Mouse (Mus musculus) lung, embryonic 14.5 days (tissue): ENCODE results near the gene Vps18. TPM values are rescaled to one million over a fixed set of nuclear protein-coding genes. Genes with fewer than 3 reads are reported as not detected.

ENCODE experiments used
- ATAC-seq: fragments of 200-750 bp; cut with Nextera tagmentation; 2 replicates; pipeline ENCODE4 v1.8.0; 2017; ENCODE audit warnings: mild to moderate bottlenecking, moderate TSS enrichment, moderate library complexity; ENCODE audit not compliant: insufficient read depth
- DNase-seq: peaks from one replicate; pipeline ENCODE4 v3.0.0-alpha.2; 2015
- H3K27ac ChIP-seq: fragments of 300-500 bp; sonication (generic); 2 replicates; pipeline ENCODE4 v1.5.1; 2014; ENCODE audit warnings: low read depth, mild to moderate bottlenecking, moderate library complexity
- H3K27me3 ChIP-seq: fragments of 300-500 bp; sonication (generic); 2 replicates; pipeline ENCODE4 v1.6.1; 2014; ENCODE audit warnings: low read length, control low read depth; ENCODE audit not compliant: insufficient read depth
- H3K36me3 ChIP-seq: fragments of 300-500 bp; sonication (generic); 2 replicates; pipeline ENCODE4 v1.6.1; 2014; ENCODE audit warnings: control low read depth; ENCODE audit not compliant: insufficient read depth
- H3K4me1 ChIP-seq: fragments of 300-500 bp; sonication (generic); 2 replicates; pipeline ENCODE4 v1.6.1; 2014; ENCODE audit warnings: antibody characterized with exemption, control low read depth; ENCODE audit not compliant: insufficient read depth
- H3K4me2 ChIP-seq: fragments of 300-500 bp; sonication (generic); 2 replicates; pipeline ENCODE4 v1.6.1; 2014; ENCODE audit warnings: mild to moderate bottlenecking
- H3K4me3 ChIP-seq: fragments of 300-500 bp; sonication (generic); 2 replicates; pipeline ENCODE4 v1.5.1; 2014; ENCODE audit warnings: low read depth, low read length
- H3K9ac ChIP-seq: fragments of 300-500 bp; sonication (generic); 2 replicates; pipeline ENCODE4 v1.6.1; 2014
- H3K9me3 ChIP-seq: fragments of 300-500 bp; sonication (generic); 2 replicates; pipeline ENCODE4 v1.6.1; 2016; ENCODE audit warnings: low read depth, low read length, control low read depth
- CTCF ChIP-seq: IDR thresholded peaks from 2 replicates; pipeline ENCODE4 v1.5.1; 2016; ENCODE audit warnings: antibody characterized with exemption, low read depth
- WGBS: fragments of 180-500 bp; shearing (Covaris S2); extraction: QIAGEN DNeasy Blood & Tissue Kit; methylation state at CpG from one replicate; pipeline ENCODE4 v1.1.7; 2014; 5-methylcytosine and 5-hydroxymethylcytosine counted together
- polyA plus RNA-seq: library from polyadenylated mRNA; unstranded; fragments of >200 nt; fragmentation: Nextera tagmentation; extraction: Ambion mirVana; gene quantifications from 2 replicates; pipeline ENCODE4 v1.2.1, GENCODE M21; 2014

Vps18 gene
- 15.9 and 17.5 TPM in 2 replicates for polyA plus RNA-seq

GRCm38 (mm10) chr2:119288270-119288882, at the start of gene Vps18:
Gene Vps18 (plus strand): TSS chr2:119288740.
- no peaks in the 10 kb centered on the region for H3K9me3 ChIP-seq
- H3K9ac ChIP-seq, result peak within 1 kb of the TSS; percentile 80
- peak; percentile 94 for ATAC-seq
- WGBS, result under 1% methylated on average over 31 of the region's 31 CpGs
- peak within 1 kb of the TSS; percentile 73 for H3K4me2 ChIP-seq
- H3K4me1 ChIP-seq, result 0 out of 2 replicates have a peak, but pooled peaks cover 9% of the 10 kb centered on the region
- H3K27me3 ChIP-seq, result no peaks in the 10 kb centered on the region
- peaks cover 28% of the 10 kb centered on the region for H3K36me3 ChIP-seq
- H3K4me3 ChIP-seq, result peak within 1 kb of the TSS; percentile 78
- DNase-seq, result peak; percentile 99
- peak within 1 kb of the TSS; percentile 50; the same call in 1 of the 2 replicates for H3K27ac ChIP-seq
- peak; percentile 100 for TF ChIP-seq CTCF

DNA sequence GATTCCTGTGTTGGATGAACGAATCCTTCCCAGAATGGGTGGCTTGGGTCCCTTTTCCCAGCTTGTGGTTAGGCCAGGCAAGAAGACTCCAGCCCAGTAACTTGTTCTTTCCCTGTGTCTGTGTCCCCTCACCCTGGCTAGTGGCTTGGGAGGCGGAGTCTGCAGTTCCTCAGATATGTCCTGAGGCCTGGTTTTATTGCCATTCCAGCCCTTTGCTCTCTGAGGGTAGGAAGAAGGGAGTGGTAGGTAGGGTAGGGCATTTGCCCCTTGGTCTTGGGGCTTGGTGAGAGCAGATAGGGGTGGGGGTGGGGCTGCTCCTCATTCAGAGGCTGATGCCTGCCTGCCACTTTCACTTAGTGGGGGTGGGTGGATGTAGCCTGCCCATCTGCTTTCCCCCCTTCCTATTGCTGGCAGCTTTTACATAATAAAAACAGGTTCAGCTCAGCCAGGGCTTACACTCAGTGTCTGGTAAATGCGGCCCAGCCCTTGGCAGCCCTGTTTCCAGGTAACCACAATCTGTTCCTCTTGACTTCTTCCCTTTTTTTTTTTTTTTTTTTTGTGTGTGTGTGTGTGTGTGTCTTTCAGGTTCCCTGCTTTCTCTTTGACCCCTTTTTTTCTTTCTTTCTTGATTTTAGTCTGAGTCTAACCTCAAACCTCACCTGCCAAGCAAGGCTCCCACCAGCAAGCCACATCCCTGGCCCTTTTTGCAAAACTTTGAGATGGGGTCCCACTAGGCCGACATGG, 48.3 kb upstream of the Vps18 start:
- ATAC-seq (no peak), DNase-seq (no peak)
- Histone ChIP-seq H3K4me3 (no peak overlapping the region), H3K9ac (no peak overlapping the region), H3K4me1 (no peaks in the 10 kb centered on the region), H3K27ac (no peak overlapping the region), H3K4me2 (no peak overlapping the region), H3K9me3 (no peaks in the 10 kb centered on the region), H3K36me3 (no peaks in the 10 kb centered on the region), H3K27me3 (peaks cover 36% of the 10 kb centered on the region)
- 70% methylated on average over 4 of the region's 4 CpGs for WGBS
- no peak for TF ChIP-seq CTCF

DNA sequence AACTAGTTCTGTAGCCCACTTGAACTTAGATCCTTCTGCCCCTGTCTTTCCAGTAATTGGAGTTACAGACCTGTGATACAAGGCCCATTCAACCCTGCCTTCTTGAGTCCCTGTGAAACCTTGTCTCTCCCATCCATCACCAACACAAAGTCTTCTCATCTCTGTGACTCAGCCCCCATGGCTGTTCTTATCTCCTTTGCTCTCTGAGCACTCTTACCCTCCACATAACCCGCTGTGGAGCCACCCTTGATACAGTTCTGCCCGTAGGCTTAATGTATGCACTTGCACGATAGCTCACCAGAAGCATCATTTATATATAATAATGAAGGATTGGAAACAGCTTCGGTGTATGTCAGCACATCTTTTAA, 47.7 kb upstream of the Vps18 start:
- no peak overlapping the region for H3K9ac ChIP-seq
- no peak overlapping the region for H3K27ac ChIP-seq
- peaks cover 32% of the 10 kb centered on the region for H3K27me3 ChIP-seq
- DNase-seq (no peak), ATAC-seq (no peak)
- H3K4me2 ChIP-seq, result no peak overlapping the region
- TF ChIP-seq CTCF, result no peak
- no peaks in the 10 kb centered on the region for H3K9me3 ChIP-seq
- no peak overlapping the region for H3K4me3 ChIP-seq
- no peaks in the 10 kb centered on the region for H3K36me3 ChIP-seq
- no peaks in the 10 kb centered on the region for H3K4me1 ChIP-seq
- WGBS, result 80% methylated on average over 4 of the region's 4 CpGs

DNA sequence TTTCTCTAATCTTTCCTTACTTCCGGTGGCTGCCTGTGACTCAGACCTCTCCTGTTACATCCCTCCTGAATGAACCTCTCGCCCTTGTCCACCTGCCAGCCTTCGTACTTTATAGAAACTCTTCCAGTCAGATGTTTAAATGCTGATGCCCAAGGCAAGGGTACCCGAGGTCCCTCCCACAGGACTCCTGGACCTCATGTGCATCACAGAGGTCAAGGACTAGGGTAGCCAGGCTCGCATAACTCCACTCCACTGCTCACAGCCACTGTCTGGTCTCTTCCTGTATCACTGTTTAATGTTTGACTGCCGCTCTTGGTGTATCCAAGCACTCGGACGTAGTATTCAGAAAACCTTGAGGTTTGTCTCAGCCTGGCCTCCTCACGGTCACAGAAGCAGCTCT, 46.0 kb upstream of the Vps18 start:
- H3K27me3 ChIP-seq, result peaks cover 15% of the 10 kb centered on the region
- H3K4me1 ChIP-seq, result no peaks in the 10 kb centered on the region
- ATAC-seq (no peak), DNase-seq (no peak)
- H3K4me3 ChIP-seq, result no peak overlapping the region
- H3K36me3 ChIP-seq, result no peaks in the 10 kb centered on the region
- no peak for TF ChIP-seq CTCF
- no peak overlapping the region for H3K9ac ChIP-seq
- no peaks in the 10 kb centered on the region for H3K9me3 ChIP-seq
- 64% methylated on average over 9 of the region's 9 CpGs for WGBS
- no peak overlapping the region for H3K27ac ChIP-seq
- no peak overlapping the region for H3K4me2 ChIP-seq

- TF ChIP-seq CTCF, result no peak
- no peaks in the 10 kb centered on the region for H3K36me3 ChIP-seq
- ATAC-seq (no peak), DNase-seq (no peak)
- H3K4me3 ChIP-seq, result no peak overlapping the region
- whole genome bisulfite sequencing, result 79% methylated on average over 7 of the region's 7 CpGs
- H3K4me2 ChIP-seq, result no peak overlapping the region
- no peak overlapping the region for H3K27ac ChIP-seq
- H3K9ac ChIP-seq, result no peak overlapping the region
- no peaks in the 10 kb centered on the region for H3K27me3 ChIP-seq
- no peaks in the 10 kb centered on the region for H3K4me1 ChIP-seq
- H3K9me3 ChIP-seq, result no peaks in the 10 kb centered on the region
Measured at GRCm38 (mm10) chr2:119245246-119245645, 43.3 kb upstream of the Vps18 start.

GRCm38 (mm10) chr2:119247904-119248303, 40.6 kb upstream of the Vps18 start:
- DNase-seq (no peak), ATAC-seq (no peak)
- Histone ChIP-seq H3K4me2 (no peak overlapping the region), H3K36me3 (no peaks in the 10 kb centered on the region), H3K27me3 (no peaks in the 10 kb centered on the region), H3K27ac (no peak overlapping the region), H3K9me3 (no peaks in the 10 kb centered on the region), H3K4me1 (no peaks in the 10 kb centered on the region), H3K4me3 (no peak overlapping the region), H3K9ac (no peak overlapping the region)
- no peak for TF ChIP-seq CTCF
- 80% methylated on average over 9 of the region's 9 CpGs for WGBS

DNA sequence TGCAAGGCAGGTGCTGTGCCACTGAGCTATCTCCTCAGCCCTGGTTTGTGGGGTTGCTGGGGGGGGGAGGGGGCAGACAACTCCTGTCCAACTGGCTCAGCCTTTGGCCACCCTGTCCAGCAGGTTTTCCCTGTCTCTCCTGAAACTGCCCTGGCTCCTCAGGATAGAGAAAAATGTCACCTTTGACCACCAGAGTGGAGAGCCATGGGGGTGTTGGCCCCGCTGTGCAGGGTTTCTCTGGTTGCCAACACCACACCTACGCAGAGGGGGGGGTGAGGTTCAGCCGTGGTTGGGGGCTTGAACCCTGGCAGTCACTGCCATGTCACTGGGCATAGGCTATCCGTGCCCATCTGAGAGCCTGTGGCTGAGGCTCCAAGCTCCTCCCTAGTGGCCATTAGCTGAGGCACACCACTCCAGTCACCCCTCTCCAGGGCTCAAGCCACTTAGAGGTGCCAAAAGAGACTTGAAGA, 38.9 kb upstream of the Vps18 start:
- H3K36me3 ChIP-seq, result no peaks in the 10 kb centered on the region
- H3K27me3 ChIP-seq, result 0 out of 2 replicates have a peak, but pooled peaks cover 4% of the 10 kb centered on the region
- no peaks in the 10 kb centered on the region for H3K4me1 ChIP-seq
- ATAC-seq, result 0 out of 2 replicates have a peak, but pooled peaks have one; percentile 18
- no peak overlapping the region for H3K27ac ChIP-seq
- H3K9me3 ChIP-seq, result no peaks in the 10 kb centered on the region
- no peak overlapping the region for H3K9ac ChIP-seq
- TF ChIP-seq CTCF, result peak; percentile 22; the same call in 1 of the 2 replicates
- H3K4me3 ChIP-seq, result no peak overlapping the region
- 44% methylated on average over 4 of the region's 4 CpGs for WGBS
- DNase-seq, result no peak
- no peak overlapping the region for H3K4me2 ChIP-seq
